Mouse (Mus musculus) heart, postnatal 0 days (tissue): Measurements from ENCODE around the gene Tifa.

Experiments used
- CTCF ChIP-seq: IDR thresholded peaks from 2 replicates; pipeline ENCODE4 v1.5.1; 2016; ENCODE audit warnings: antibody characterized with exemption, control low read depth, low read depth
- EP300 ChIP-seq: IDR thresholded peaks from 2 replicates; pipeline ENCODE4 v1.6.1; 2016; ENCODE audit warnings: antibody characterized with exemption, low read depth

- TF ChIP-seq EP300 (no peak), CTCF (no peak)
These were observed 13.2 kb downstream of the Tifa start for GRCm38 (mm10) chr3:127802814-127803213.
